Mouse (Mus musculus) embryo, embryonic 10 days (tissue): ENCODE results near the gene Vat1.
"Not testable (repeated sequence)": the region's sequence is repeated elsewhere in the genome, so short reads cannot be mapped to it uniquely, and the experiment has no call there.

Experiments
- DNase-seq: peaks from one replicate; pipeline ENCODE4 v3.0.0-alpha.2; 2015; ENCODE audit warnings: low spot score

The Vat1 gene

DNA sequence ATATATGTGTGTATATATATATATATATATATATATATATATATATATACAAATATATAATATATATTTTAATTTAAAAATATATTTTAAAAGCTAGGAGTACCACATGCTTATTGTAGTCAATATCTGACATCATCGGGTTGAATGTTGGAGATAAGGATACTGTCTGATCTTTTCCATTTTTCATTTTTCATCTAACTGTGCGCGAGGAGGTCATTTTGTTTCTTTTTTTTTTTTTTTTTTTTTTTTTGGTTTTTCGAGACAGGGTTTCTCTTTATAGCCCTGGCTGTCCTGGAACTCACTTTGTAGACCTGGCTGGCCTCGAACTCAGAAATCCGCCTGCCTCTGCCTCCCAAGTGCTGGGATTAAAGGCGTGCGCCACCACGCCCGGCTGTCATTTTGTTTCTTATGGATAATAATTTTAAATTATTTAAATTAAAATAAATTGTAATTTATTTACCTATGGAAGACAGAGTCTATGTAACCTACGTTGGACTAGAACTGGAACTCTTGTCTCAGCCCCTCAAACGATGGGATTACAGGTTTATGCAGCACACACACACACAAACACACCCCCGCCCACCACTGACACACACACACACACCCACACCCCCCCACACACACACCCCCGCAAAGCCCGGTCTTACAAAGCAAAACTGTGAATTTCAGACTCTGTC is 24.4 kb downstream of the Vat1 start:
- not testable (repeated sequence) for DNase-seq

DNA sequence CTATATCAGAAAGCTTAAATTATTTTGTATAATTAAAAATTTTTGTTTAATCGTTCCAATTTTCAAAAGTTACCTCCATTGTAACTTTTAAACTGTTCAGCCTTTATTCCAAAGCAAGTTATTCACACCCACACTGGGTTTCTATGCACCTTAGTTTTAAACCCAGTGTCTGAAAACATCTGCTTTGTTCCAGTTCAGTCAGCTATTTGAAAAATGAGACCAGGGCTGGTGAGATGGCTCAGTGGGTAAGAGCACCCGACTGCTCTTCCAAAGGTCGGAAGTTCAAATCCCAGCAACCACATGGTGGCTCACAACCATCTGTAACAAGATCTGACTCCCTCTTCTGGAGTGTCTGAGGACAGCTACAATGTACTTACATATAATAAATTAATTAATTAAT is 28.0 kb downstream of the Vat1 start:
- DNase-seq = not testable (repeated sequence)

DNA sequence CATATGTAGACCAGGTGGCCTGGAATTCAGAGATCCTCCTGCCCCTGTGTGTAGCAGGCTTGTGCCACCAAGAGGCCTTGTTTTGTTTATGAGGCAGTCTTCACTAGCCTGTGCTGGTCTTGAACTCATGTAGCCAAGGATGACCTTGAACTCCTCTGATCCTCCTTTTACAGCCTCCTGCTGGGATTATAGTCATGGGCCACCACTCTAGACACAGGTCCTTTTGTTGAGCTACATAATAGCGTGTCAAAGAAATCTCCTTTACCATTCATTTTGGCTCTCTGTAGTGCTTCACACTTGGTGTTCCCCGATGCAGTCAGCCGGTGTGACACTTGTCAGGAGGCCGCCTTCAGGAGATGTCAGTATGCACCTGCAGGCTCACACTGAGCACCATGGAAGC is 29.1 kb downstream of the Vat1 start:
- DNase-seq = no peak

DNA sequence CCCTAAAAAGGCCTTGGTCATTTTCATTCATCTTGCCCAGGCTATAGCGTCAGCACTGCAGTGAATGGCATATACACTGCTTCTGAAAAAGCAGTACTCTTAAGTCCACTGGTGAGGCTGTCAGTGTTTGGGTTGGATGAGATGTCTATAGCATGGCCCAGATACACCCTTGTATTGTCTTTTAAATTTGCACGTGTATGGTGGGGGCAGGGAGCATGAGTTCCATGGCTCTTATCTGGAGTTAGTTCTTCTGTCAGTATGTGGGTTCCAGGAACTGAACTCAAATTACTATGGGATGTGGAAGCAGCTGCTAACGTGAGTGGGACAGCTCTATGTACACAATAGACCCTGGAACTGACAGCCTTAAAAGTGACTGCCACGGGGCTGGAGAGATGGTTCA is 30.2 kb downstream of the Vat1 start:
- DNase-seq = no peak

DNA sequence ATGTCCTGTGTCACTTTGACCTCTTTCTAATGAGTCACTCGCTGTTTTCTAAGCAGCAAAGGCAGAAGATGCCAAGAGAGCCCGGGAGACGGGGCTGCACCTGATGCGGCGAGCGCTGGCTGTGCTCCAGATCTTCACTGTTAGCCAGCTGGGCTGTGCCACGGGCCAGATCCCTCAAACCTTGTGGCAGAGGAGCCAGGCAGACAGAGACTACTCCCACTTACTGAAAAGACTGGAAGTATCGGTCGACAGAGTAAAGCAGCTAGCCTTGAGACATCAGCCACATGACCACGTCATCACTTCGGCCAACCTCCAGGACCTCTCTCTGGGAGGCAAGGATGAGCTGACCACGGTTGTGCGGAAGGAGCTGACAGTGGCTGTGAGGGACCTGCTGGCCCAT is 32.6 kb downstream of the Vat1 start:
- no peak for DNase-seq

DNA sequence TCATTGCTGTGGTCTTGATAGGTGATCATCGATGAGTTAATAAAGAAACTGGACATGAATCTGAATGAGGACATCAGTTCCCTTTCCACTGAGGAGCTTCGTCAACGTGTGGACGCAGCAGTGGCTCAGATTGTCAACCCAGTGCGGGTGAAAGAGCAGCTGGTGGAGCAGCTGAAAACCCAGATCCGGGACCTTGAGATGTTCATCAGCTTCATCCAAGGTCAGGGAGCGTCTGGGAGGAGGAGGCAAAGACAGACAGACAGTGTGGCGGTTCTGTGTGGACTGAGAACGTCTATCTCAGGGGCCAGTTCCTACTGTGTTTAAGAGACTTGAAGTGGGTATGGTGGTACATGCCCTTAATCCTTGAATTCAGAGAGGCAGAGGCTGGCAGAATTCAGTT is 34.7 kb downstream of the Vat1 start:
- DNase-seq = no peak

DNA sequence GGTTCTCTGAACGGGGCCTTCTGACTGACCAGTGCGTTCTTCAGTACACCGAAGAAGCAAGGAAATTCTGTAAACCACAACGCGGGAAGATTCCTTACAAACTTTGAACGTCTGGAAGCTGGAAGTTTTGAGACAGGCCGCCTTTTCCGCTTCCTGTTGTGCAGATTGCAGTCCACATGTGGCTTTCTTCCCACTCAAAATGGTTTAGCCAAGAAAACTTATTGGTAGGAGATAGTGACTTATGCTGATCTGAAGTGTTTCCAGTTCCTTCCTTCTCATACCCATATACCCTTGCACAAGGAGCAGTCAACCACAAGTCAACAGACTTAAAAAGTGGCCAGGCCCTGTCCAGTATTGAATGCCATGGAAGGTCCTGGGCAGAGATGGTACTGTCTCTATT is 39.9 kb downstream of the Vat1 start:
- no peak for DNase-seq

DNA sequence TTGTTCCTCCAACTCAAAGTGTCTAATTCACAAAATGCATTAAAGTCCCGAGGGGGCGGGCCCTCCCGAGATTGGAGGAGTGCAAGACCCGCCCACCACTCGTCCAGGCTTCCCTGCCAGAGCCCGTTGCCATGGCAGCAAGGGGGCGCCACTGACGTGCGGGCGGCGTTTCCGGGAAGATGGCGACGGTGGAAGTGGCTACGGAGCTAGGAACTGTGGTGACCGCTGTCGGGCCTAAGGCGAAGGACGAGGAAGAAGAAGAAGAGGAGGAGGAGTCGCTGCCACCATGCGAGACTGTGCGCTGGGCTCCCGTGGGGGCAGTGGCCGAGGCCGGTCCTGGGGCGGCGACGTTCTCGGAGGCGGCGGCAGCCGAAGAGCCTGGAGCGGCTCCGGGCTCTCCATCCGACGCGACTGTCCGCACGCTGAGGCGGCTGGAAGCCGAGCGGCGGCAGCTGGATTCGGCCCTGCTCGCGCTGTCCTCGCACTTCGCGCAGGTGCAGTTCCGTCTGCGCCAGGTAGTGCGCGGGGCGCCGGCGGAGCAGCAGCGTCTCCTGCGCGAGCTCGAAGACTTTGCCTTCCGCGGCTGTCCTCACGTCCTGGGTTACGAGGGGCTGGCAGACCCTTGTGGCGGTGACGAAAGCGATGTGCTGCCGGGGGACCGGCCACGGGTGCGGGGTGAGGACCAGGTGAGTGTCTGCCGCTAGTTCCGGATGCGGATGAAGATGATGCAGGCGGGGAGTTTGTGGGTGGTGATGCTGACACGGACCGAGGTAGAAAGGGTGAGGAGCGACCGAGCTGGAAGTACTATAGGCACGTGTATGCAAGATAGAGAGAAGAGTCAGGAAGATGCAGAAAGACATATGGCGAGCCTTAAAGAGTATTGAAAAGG is 40.9 kb downstream of the Vat1 start, which contains the start of the genes Rundc1 and Ptges3l:
Gene Rundc1 (plus strand): TSS at position 161 of the 889 bp plus-strand sequence.
Gene Ptges3l (minus strand): TSS at position 409 of the 889 bp plus-strand sequence.
- DNase-seq = peak; percentile 99

DNA sequence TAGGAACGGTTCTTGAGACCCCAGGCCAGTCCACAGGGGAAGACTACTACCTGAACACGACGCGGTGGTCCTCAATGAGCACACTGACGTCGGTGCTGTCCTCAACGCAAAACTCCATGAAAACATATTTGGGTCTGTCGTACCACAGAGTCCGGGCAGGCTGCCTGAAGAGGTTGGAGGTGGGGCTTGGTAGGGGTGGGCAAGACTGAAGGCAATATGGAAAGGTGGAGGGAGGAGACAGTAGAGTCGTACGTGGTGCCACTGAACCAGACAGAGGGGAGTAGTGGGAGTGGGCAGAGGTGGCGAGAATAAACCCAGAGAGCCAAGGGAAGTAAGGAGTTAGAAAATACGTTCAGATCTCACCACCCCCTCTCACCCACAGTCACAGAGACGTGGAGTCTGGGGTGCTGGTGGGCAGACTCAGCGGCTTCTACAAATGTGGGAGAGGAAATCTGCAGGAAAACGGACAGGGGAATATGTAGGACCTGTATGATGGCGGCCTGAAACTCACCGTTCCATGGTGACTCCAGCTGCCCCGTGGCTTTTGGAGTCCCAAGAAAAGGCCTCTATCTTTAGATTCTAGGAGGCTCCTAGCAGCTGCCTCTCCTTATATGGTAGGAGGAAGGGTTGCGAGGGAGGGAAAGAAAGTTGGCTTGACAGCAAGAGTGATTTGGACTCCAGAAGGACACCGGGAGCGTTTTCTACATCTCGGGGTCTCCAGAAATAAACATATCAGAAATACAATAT is 41.8 kb downstream of the Vat1 start, which contains the start of gene Gm27029:
Gene Gm27029 (minus strand): TSS at position 692 of the 747 bp plus-strand sequence.
- peak; percentile 67 for DNase-seq

DNA sequence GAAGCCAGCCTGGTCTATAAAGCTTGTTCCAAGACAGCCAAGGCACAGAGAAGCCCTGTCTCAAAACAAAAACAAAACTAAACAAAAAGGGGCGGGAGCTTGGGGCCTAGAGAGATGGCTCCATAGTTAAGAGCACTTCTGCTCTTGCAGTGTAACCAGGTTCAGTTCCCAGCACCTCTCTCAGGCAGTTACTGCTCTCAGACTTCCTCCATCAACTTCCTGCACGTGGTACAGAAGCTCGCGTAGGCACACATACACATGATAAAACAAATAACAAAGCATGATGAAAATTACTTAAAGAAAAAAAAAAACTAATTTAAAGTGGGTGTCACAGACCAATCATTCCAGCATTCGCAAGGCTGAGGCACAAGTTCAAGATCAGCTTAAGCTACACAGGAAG is 45.9 kb downstream of the Vat1 start:
- no peak for DNase-seq

DNA sequence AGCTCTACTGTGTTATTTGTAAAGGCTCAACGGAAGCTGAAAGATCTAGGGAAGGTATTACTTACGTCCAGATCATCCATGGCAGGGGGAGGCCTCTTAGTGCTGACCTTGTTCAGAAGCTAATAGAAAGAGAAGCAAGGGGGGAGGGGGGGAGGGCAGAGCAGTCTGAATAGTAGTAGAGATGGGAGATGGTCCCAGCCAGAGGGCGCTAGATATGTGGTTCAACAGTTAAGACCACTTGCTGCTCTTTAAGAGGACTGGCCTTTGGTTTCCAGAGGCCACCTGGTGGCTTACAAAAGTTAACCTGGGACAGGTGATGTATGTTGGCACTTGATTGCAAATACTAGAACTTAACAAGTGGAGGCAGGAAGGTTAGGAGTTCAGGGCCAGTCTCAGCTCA is 46.4 kb downstream of the Vat1 start:
- DNase-seq = peak; percentile 36

DNA sequence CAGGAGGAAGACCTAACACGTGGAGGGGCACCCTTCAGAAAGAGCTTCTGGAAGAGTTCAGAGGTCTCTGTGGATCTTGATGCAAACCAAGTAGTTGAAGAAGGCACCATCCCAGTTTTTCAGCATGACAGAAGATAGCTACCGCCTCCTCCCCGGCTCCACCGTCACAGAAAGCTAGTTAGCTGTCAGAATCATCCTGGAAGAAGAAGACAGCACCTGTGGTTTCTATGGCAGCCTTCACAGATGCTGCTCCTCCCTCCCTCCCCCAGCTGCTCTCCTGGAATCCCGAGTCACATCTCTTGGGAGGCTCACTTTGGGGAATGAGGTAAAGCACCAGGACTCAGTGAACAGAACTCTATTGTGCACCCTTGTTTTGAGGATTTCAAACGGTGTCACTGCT is 47.0 kb downstream of the Vat1 start:
- no peak for DNase-seq

DNA sequence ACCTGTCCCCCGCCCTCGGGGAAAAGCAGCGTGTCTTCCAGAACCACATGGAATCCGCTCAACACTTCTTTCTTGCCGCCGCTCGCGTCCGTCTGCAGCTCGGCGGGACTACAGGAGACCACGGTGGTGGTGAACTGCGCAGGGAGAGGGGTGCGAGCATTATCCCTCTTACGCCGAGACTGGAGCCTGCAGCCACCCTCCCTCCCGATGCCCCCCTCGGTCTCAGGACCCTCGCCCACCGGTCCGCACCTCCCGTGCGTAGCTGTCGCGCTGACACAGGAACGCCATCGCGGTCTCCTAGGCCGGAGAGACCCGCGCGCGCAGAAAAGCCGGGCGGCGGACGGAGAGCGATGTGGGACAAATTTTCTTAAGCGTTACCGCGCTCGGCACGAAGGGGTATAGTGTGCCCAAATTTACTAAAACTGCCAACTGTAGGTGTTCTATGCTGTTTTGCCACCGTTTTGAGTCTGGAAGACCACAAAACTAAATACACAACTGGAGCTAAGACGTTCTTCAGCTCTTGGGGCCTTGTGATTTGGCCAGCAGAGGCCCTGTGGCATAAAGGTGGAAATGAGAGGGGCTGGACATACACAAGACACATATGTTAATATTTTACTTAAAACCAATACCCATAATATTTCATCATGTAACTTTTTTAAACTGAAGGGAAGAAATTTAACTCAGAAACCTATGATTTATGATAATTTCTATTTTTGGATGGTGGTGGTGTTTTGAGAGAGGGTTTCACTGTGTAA is 48.8 kb downstream of the Vat1 start, which contains the start of gene Aarsd1:
Gene Aarsd1 (minus strand): TSS at position 515 of the 755 bp plus-strand sequence.
- peak; percentile 89 for DNase-seq

DNA sequence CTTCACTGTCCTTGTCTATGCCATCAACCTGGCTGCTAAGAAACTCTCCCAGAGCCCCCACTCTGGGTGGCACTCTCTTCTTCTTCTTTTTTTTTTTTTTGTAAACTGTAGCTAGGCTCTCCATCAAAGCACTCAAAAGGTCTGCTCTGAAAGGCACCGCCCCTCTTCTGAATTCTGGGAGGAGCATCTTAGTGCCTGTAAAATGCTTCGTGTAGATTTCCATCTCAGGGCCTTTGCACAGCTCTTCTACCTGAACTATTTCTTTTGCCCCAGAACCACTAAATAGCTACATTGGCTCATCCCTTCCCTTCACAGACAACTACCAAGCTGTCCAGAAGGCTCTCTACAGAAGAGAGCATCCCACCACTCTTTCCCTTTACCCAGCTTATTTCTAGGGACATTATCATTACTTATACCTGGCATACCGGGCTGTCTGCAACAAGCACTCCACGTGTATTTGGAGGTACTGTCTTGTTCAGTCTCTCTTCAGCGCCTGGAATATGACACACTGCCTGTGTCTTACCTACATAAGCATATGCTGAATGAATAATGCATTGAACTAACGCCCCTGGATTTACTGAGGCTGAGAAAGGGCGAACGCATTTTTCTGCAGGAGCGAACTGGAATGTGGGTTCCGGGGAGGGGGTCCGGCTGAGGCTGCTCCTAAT is 49.5 kb downstream of the Vat1 start:
- peak; percentile 24 for DNase-seq

DNA sequence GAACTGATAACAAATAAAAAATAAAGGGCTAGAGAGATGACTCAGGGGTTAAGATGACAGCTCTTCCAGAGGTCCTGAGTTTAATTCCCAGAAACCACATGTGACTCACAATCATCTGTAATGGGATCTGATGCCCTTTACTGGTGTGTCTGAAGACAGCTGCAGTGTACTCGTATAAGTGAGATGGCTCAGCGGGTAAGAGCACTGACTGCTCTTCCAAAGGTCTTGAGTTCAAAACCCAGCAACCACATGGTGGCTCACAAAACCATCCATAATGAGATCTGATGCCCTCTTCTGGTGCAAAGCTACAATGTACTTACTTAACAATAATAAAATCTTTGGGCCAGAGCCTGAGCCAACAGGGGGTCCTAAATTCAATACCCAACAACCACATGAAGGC is 50.7 kb downstream of the Vat1 start:
- DNase-seq = peak; percentile 13
